Mouse (Mus musculus) right cerebral cortex, postnatal 25 days (tissue): ENCODE data around the gene Tas1r2.

ENCODE experiments used
- DNase-seq: peaks from one replicate; pipeline ENCODE4 v3.0.0; 2022

Tas1r2 gene

GRCm38 (mm10) chr4:139710467-139711334, 57.4 kb downstream of the Tas1r2 start:
- no peak for DNase-seq

GRCm38 (mm10) chr4:139715241-139715932, 62.0 kb downstream of the Tas1r2 start:
- no peak for DNase-seq

- DNase-seq = peak; percentile 39
These were observed 63.3 kb downstream of the Tas1r2 start for GRCm38 (mm10) chr4:139716477-139717169.

GRCm38 (mm10) chr4:139718978-139719377, 65.6 kb downstream of the Tas1r2 start:
- DNase-seq = no peak
